Mouse (Mus musculus) lung, adult 2 months (tissue): ENCODE results near the gene Stn1.

Experiments used
- CTCF ChIP-seq: fragments of 200-500 bp; IDR thresholded peaks from 2 replicates; pipeline ENCODE4 v1.5.1; 2011; ENCODE audit warnings: mild to moderate bottlenecking, low read length, control low read depth; ENCODE audit not compliant: insufficient read depth
- POLR2A ChIP-seq: fragments of 200-500 bp; IDR thresholded peaks from 2 replicates; pipeline ENCODE4 v1.6.1; 2011; ENCODE audit warnings: low read depth, mild to moderate bottlenecking, control low read depth, low read length, borderline replicate concordance; ENCODE audit errors: extremely low read depth

DNA sequence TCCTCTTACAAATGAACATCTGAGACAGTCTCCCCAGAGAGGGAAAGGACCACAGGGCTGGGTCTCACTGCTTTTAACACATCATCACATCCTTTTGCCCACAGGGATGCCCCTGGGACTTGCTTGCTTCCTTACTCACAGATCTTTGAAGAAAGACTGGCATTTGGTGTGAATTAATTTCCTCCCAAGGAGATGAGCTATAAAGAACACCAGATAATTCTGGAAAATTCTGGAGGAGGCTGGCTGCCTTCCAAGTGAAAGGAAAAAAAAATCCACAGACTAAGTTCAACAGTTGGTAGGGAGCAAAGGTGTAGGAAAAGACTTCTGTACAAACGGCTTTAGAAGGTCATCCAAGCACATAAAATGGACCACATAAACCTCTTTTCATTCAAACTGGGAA lies 3.2 kb downstream of the Stn1 start:
- no peak for TF ChIP-seq POLR2A
- no peak for TF ChIP-seq CTCF
